Mouse (Mus musculus): Measurements from ENCODE around the gene Tpbg.

GRCm38 (mm10) chr9:85841891-85842290, 289 bp upstream of the Tpbg start:
- TF ChIP-seq CTCF (IDR thresholded peaks at IDR 0.05) (peak; percentile 39), EP300 (IDR thresholded peaks at IDR 0.05) (no peak)

Data from lung, postnatal 0 days (tissue).